Mouse (Mus musculus): ENCODE measurements around the gene Hist1h3c. TPM values are rescaled to one million over a fixed set of nuclear protein-coding genes. Genes with fewer than 3 reads are reported as not detected.
"Not testable (repeated sequence)": the region's sequence is repeated elsewhere in the genome, so short reads cannot be mapped to it uniquely, and the experiment has no call there.

Gene Hist1h3c
- polyA plus RNA-seq, 1 experiment, result 2.9 TPM

DNA sequence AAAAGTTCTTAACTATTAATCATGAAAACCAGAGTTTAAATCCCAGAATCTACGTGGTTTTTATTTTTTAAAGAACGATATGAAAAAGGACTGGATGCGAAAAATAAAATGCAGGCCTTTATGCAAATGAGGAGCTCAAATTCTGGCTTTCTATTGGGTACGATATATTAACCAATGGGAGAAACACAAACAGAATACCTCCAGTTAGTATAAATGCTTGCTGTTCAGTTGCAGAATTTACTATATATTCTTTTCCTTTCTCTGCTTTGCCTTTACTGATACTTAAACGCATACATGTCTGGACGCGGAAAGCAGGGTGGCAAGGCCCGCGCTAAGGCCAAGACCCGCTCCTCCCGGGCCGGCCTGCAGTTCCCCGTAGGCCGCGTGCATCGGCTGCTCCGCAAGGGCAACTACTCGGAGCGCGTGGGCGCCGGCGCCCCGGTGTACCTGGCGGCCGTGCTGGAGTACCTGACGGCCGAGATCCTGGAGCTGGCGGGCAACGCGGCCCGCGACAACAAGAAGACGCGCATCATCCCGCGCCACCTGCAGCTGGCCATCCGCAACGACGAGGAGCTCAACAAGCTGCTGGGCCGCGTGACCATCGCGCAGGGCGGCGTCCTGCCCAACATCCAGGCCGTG lies 5.6 kb upstream of the Hist1h3c start, which contains the start of gene Hist1h2ab:
TSS of gene Hist1h2ab (plus strand) at position 288 of the 639 bp plus-strand sequence.
- peak within 1 kb of the TSS; percentile 62 for H3K4me3 ChIP-seq (replicated peaks; ENCODE audit: extremely low read depth, low read depth, low read length)
- under 1% methylated on average over 34 of the region's 47 CpGs for WGBS
- peak; percentile 33; the same call in 1 of the 2 replicates for TF ChIP-seq POLR2A (IDR thresholded peaks at IDR 0.05; ENCODE audit: borderline replicate concordance, extremely low read depth, low read depth, low read length)
- H3K4me1 ChIP-seq (ENCODE audit: control insufficient read depth, insufficient read depth, low read length), result not testable (repeated sequence)
- peak; percentile 55 for DNase-seq

DNA sequence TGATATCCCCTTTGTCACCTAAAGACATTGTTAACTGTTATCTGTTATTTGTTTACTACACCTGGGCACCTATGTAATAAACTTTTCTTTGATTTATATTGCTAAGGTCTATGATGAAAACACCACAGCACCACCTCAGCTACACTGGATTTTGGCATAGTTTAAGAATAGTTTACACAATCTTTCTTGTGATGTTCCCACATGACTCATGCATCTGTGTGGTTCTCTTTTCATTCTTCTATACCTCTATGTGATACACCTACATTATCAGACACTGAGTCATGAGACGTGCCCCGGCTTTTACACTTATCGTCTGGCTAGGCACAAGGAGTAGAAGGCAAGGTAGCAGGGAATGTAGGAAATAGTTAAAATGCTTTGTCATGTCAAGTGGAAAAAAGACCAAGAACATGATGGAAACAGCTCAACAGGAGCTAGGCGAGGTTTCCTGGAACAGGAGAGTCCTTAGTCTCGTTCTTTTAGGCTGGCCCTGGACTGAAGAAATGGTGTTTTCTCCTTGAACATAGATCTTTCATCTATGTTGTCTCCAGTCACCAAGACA lies 4.2 kb upstream of the Hist1h3c start:
- DNase-seq, result no peak
- Histone ChIP-seq H3K4me3 (replicated peaks; ENCODE audit: extremely low read depth, low read depth, low read length) (no peak overlapping the region), H3K4me1 (ENCODE audit: control insufficient read depth, insufficient read depth, low read length) (peaks cover 3% of the 10 kb centered on the region; the same call in 1 of the 2 replicates)
- 82% methylated on average over 5 of the region's 5 CpGs for WGBS
- TF ChIP-seq CTCF (IDR thresholded peaks at IDR 0.05; ENCODE audit: insufficient read depth, low read length), result no peak
- no peak for TF ChIP-seq POLR2A (IDR thresholded peaks at IDR 0.05; ENCODE audit: borderline replicate concordance, extremely low read depth, low read depth, low read length)

DNA sequence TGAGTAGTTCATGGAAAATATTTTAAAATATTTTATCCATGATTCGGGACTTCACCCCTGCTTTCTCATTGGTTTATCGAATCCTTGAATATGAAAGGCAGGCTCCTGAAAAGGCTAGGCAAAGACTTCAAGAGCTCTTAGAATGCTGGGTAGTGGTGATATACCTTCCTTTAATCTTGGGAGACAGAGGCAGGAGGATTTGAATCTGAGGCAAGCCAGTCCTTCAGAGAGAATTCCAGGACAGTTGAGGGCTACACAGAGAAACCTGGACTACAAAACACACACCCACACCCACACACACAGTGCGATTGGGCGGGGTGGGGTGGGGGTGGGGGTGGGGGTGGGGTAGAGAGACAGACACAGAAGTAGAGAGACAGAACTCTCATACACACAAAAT lies 2.5 kb upstream of the Hist1h3c start:
- H3K4me1 ChIP-seq (ENCODE audit: control insufficient read depth, insufficient read depth, low read length), result peaks cover 3% of the 10 kb centered on the region; the same call in 1 of the 2 replicates
- 12% methylated on average over 4 of the region's 4 CpGs for WGBS
- TF ChIP-seq CTCF (IDR thresholded peaks at IDR 0.05; ENCODE audit: insufficient read depth, low read length) (no peak), POLR2A (IDR thresholded peaks at IDR 0.05; ENCODE audit: borderline replicate concordance, extremely low read depth, low read depth, low read length) (no peak)

GRCm38 (mm10) chr13:23747081-23747891 lies 1.9 kb upstream of the Hist1h3c start:
- WGBS, result 7% methylated on average over 13 of the region's 13 CpGs
- TF ChIP-seq CTCF (IDR thresholded peaks at IDR 0.05; ENCODE audit: insufficient read depth, low read length), result no peak
- TF ChIP-seq POLR2A (IDR thresholded peaks at IDR 0.05; ENCODE audit: borderline replicate concordance, extremely low read depth, low read depth, low read length), result no peak
- Histone ChIP-seq H3K4me3 (replicated peaks; ENCODE audit: extremely low read depth, low read depth, low read length) (no peak overlapping the region), H3K4me1 (ENCODE audit: control insufficient read depth, insufficient read depth, low read length) (peaks cover 3% of the 10 kb centered on the region; the same call in 1 of the 2 replicates)
- no peak for DNase-seq

More for the DNA sequence above, 2.5 kb upstream of the Hist1h3c start:
- DNase-seq, result no peak
- no peak overlapping the region for H3K4me3 ChIP-seq (replicated peaks; ENCODE audit: extremely low read depth, low read depth, low read length)

DNA sequence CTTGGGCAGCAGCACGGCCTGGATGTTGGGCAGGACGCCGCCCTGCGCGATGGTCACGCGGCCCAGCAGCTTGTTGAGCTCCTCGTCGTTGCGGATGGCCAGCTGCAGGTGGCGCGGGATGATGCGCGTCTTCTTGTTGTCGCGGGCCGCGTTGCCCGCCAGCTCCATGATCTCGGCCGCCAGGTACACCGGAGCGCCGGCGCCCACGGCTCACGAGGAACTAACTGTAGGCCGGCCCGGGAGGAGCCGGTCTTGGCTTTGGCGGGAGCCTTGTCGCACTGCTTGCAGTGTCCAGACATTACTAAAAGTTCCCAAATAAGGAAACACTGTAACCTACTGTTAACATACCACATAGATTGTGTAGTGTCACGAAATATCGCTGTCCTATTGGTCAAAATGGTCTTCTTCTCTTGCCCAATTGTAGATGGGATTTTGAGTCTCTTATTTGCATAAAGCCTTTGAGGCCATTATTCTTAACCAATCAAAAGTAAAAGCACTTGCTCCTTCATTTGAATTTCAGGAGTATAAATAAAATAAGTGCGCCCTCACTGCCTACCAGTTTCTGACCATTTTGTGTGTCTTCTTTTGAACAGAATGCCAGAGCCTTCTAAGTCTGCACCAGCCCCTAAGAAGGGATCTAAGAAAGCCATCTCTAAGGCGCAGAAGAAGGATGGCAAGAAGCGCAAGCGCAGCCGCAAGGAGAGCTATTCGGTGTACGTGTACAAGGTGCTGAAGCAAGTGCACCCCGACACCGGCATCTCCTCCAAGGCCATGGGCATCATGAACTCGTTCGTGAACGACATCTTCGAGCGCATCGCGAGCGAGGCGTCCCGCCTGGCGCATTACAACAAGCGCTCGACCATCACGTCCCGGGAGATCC lies 1.0 kb upstream of the Hist1h3c start, which contains the start of gene Hist1h2bb:
TSS of gene Hist1h2bb (plus strand) at position 534 of the 880 bp plus-strand sequence.
- DNase-seq, result peak; percentile 77

GRCm38 (mm10) chr13:23744421-23745380 lies 701 bp downstream of the Hist1h3c start:
- TF ChIP-seq POLR2A (IDR thresholded peaks at IDR 0.05; ENCODE audit: borderline replicate concordance, extremely low read depth, low read depth, low read length) (no peak), CTCF (IDR thresholded peaks at IDR 0.05; ENCODE audit: insufficient read depth, low read length) (no peak)
- WGBS, result 7% methylated on average over 24 of the region's 36 CpGs
- Histone ChIP-seq H3K4me1 (ENCODE audit: control insufficient read depth, insufficient read depth, low read length) (peaks cover 7% of the 10 kb centered on the region), H3K4me3 (replicated peaks; ENCODE audit: extremely low read depth, low read depth, low read length) (no peak overlapping the region)
- DNase-seq, result no peak

More for the DNA sequence above, 1.0 kb upstream of the Hist1h3c start, which contains the start of gene Hist1h2bb:
- TF ChIP-seq POLR2A (IDR thresholded peaks at IDR 0.05; ENCODE audit: borderline replicate concordance, extremely low read depth, low read depth, low read length), result peak; percentile 61; the same call in 1 of the 2 replicates
- H3K4me1 ChIP-seq (ENCODE audit: control insufficient read depth, insufficient read depth, low read length), result not testable (repeated sequence)
- H3K4me3 ChIP-seq (replicated peaks; ENCODE audit: extremely low read depth, low read depth, low read length), result peak within 1 kb of the TSS; percentile 77
- under 1% methylated on average over 43 of the region's 58 CpGs for WGBS

GRCm38 (mm10) chr13:23743963-23744362 lies 1.4 kb downstream of the Hist1h3c start:
- WGBS, result 44% methylated on average over 4 of the region's 4 CpGs

DNA sequence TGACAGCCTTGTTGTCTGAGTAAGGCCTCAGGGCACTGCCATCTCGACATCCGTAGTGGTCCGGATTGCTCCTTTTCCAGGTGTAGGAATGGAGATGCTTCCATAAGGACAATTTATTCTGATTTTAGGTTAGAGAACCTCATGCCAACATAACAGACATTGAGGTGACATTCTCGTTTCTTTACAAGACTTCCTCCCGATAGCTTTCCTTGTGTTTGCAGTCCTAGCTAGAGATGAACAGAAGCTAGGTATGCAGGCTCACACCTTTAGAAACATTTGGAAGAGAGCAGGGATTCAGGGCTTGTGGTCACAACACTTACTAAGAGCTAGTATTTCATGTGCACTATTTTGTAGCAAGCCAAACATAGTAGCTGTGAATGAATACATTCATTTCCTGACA lies 2.2 kb downstream of the Hist1h3c start:
- H3K4me1 ChIP-seq (ENCODE audit: control insufficient read depth, insufficient read depth, low read length), result peaks cover 7% of the 10 kb centered on the region
- H3K4me3 ChIP-seq (replicated peaks; ENCODE audit: extremely low read depth, low read depth, low read length), result no peak overlapping the region
- WGBS, result 80% methylated on average over 5 of the region's 5 CpGs
- no peak for DNase-seq
- TF ChIP-seq POLR2A (IDR thresholded peaks at IDR 0.05; ENCODE audit: borderline replicate concordance, extremely low read depth, low read depth, low read length) (no peak), CTCF (IDR thresholded peaks at IDR 0.05; ENCODE audit: insufficient read depth, low read length) (no peak)

More at GRCm38 (mm10) chr13:23743963-23744362, 1.4 kb downstream of the Hist1h3c start:
- TF ChIP-seq POLR2A (IDR thresholded peaks at IDR 0.05; ENCODE audit: borderline replicate concordance, extremely low read depth, low read depth, low read length), result no peak
- no peak for TF ChIP-seq CTCF (IDR thresholded peaks at IDR 0.05; ENCODE audit: insufficient read depth, low read length)
- DNase-seq, result no peak
- Histone ChIP-seq H3K4me3 (replicated peaks; ENCODE audit: extremely low read depth, low read depth, low read length) (no peak overlapping the region), H3K4me1 (ENCODE audit: control insufficient read depth, insufficient read depth, low read length) (peaks cover 7% of the 10 kb centered on the region)
